Mouse (Mus musculus) stomach, embryonic 14.5 days (tissue): ENCODE results near the gene Sema3e. TPM values are rescaled to one million over a fixed set of nuclear protein-coding genes. Genes with fewer than 3 reads are reported as not detected.

Experiments used
- ATAC-seq: fragments of 200-750 bp; cut with Nextera tagmentation; 2 replicates; pipeline ENCODE4 v1.8.0; 2017; ENCODE audit warnings: low read depth, moderate TSS enrichment; ENCODE audit not compliant: insufficient number of reproducible peaks, insufficient read depth, low FRiP score
- H3K27ac ChIP-seq: fragments of 300-500 bp; sonication (generic); 2 replicates; pipeline ENCODE4 v1.5.1; 2014; ENCODE audit warnings: mild to moderate bottlenecking, low read length, moderate library complexity, mixed read lengths
- H3K27me3 ChIP-seq: fragments of 300-500 bp; sonication (generic); 2 replicates; pipeline ENCODE4 v1.6.1; 2014; ENCODE audit warnings: low read length, control low read depth, mixed read lengths; ENCODE audit not compliant: control insufficient read depth, insufficient read depth
- H3K36me3 ChIP-seq: fragments of 300-500 bp; sonication (generic); 2 replicates; pipeline ENCODE4 v1.6.1; 2014; ENCODE audit warnings: mild to moderate bottlenecking, control low read depth, low read length, moderate library complexity, mixed read lengths; ENCODE audit not compliant: control insufficient read depth, insufficient read depth
- H3K4me1 ChIP-seq: fragments of 300-500 bp; sonication (generic); 2 replicates; pipeline ENCODE4 v1.6.1; 2014; ENCODE audit warnings: low read length, control low read depth, mixed read lengths; ENCODE audit not compliant: control insufficient read depth, insufficient read depth
- H3K4me2 ChIP-seq: fragments of 300-500 bp; sonication (generic); replicated peaks from 2 replicates; pipeline ENCODE4 v1.6.1; 2014; ENCODE audit warnings: low read depth, low read length, control low read depth
- H3K4me3 ChIP-seq: fragments of 300-500 bp; sonication (generic); 2 replicates; pipeline ENCODE4 v1.5.1; 2014; ENCODE audit warnings: low read depth, low read length, control low read depth
- H3K9ac ChIP-seq: fragments of 300-500 bp; sonication (generic); replicated peaks from 2 replicates; pipeline ENCODE4 v1.6.1; 2014; ENCODE audit warnings: low read depth, mild to moderate bottlenecking, control low read depth, low read length, moderate library complexity, mixed read lengths
- H3K9me3 ChIP-seq: fragments of 300-500 bp; sonication (generic); 2 replicates; pipeline ENCODE4 v1.6.1; 2016; ENCODE audit warnings: low read depth, low read length, control low read depth; ENCODE audit not compliant: control insufficient read depth
- WGBS: fragments of 180-500 bp; shearing (Covaris S2); extraction: QIAGEN DNeasy Blood & Tissue Kit; methylation state at CpG from one replicate; pipeline ENCODE4 v1.1.7; 2014; 5-methylcytosine and 5-hydroxymethylcytosine counted together
- polyA plus RNA-seq: library from polyadenylated mRNA; unstranded; fragments of >200 nt; fragmentation: Nextera tagmentation; extraction: Ambion mirVana; gene quantifications from 2 replicates; pipeline ENCODE4 v1.2.1, GENCODE M21; 2014

The Sema3e gene
- polyA plus RNA-seq, 1 experiment from 2014 or later = 3.0 TPM

- no peak overlapping the region for H3K27ac ChIP-seq
- no peak overlapping the region for H3K9ac ChIP-seq
- H3K4me1 ChIP-seq = no peaks in the 10 kb centered on the region
- no peaks in the 10 kb centered on the region for H3K36me3 ChIP-seq
- ATAC-seq = no peak
- no peak overlapping the region for H3K4me3 ChIP-seq
- no peak overlapping the region for H3K4me2 ChIP-seq
- 84% methylated on average over 4 of the region's 4 CpGs for WGBS
- no peaks in the 10 kb centered on the region for H3K9me3 ChIP-seq
- H3K27me3 ChIP-seq = no peaks in the 10 kb centered on the region
Observed at GRCm38 (mm10) chr5:14090609-14090969, 65.5 kb downstream of the Sema3e start.

DNA sequence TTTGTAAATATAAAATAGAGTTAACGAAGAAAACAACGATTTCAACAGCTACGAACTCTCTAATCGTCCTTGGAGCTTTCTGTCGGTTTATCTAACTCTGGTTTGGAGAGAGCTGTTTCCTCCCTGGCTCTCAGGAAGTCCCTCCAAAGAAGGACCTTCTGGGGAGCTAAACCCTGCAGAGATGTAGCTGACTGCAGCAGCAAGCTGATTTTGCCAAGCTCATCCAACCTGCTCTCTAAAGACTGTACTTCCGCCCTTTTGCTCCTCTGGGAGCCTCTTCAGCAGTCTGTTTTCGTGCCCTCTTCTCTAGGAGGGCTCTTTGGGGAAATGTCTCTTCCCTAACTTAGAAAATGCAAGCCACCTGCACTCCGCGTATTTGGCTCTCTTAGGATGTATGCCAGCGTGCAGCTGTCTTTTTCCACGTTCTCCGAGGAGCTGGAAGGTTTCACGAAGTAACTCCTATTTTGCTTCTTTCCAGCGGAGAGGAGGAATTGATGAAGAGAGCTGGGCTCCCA lies 67.2 kb downstream of the Sema3e start:
- Histone ChIP-seq H3K4me1 (no peaks in the 10 kb centered on the region), H3K27me3 (no peaks in the 10 kb centered on the region), H3K27ac (no peak overlapping the region), H3K9ac (no peak overlapping the region), H3K9me3 (no peaks in the 10 kb centered on the region), H3K4me3 (no peak overlapping the region), H3K4me2 (no peak overlapping the region), H3K36me3 (no peaks in the 10 kb centered on the region)
- WGBS = 50% methylated on average over 14 of the region's 14 CpGs
- no peak for ATAC-seq

GRCm38 (mm10) chr5:14096196-14096595 lies 71.1 kb downstream of the Sema3e start:
- no peaks in the 10 kb centered on the region for H3K4me1 ChIP-seq
- whole genome bisulfite sequencing = 76% methylated on average over 1 of the region's 1 CpGs
- H3K9ac ChIP-seq = no peak overlapping the region
- H3K27ac ChIP-seq = no peak overlapping the region
- no peaks in the 10 kb centered on the region for H3K27me3 ChIP-seq
- H3K4me3 ChIP-seq = no peak overlapping the region
- ATAC-seq = no peak
- no peak overlapping the region for H3K4me2 ChIP-seq
- no peaks in the 10 kb centered on the region for H3K9me3 ChIP-seq
- no peaks in the 10 kb centered on the region for H3K36me3 ChIP-seq

DNA sequence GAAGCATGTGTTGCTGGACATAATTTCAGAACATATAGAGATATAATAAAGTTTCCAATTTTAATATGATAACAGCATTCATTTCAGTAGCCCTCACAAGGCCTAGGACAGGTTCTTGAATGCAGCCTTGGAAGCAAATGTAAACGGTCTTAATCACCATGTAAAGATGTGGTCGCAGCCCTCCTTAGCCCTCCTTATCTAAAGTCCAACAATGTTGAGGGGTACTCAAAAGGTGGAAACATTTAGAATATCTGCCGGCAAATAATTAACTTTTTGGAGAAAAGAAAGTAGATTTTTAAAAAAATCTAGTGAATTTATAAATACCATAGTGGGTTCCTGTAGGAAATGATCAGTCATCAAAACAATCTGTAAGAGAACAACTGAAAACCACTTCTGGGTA lies 73.6 kb downstream of the Sema3e start:
- Histone ChIP-seq H3K4me3 (no peak overlapping the region), H3K4me1 (no peaks in the 10 kb centered on the region), H3K4me2 (no peak overlapping the region), H3K9ac (no peak overlapping the region), H3K36me3 (no peaks in the 10 kb centered on the region), H3K9me3 (no peaks in the 10 kb centered on the region), H3K27ac (no peak overlapping the region), H3K27me3 (no peaks in the 10 kb centered on the region)
- ATAC-seq = no peak
- 56% methylated on average over 3 of the region's 3 CpGs for WGBS

GRCm38 (mm10) chr5:14107365-14107764 lies 82.3 kb downstream of the Sema3e start:
- no peaks in the 10 kb centered on the region for H3K27me3 ChIP-seq
- H3K36me3 ChIP-seq = no peaks in the 10 kb centered on the region
- no peak overlapping the region for H3K9ac ChIP-seq
- no peak for ATAC-seq
- no peak overlapping the region for H3K4me2 ChIP-seq
- H3K27ac ChIP-seq = no peak overlapping the region
- 66% methylated on average over 4 of the region's 4 CpGs for WGBS
- H3K4me1 ChIP-seq = no peaks in the 10 kb centered on the region
- H3K4me3 ChIP-seq = no peak overlapping the region
- no peaks in the 10 kb centered on the region for H3K9me3 ChIP-seq

GRCm38 (mm10) chr5:14109001-14109400 lies 83.9 kb downstream of the Sema3e start:
- Histone ChIP-seq H3K4me1 (no peaks in the 10 kb centered on the region), H3K4me2 (no peak overlapping the region), H3K9ac (no peak overlapping the region), H3K9me3 (no peaks in the 10 kb centered on the region), H3K36me3 (no peaks in the 10 kb centered on the region), H3K4me3 (no peak overlapping the region), H3K27ac (no peak overlapping the region), H3K27me3 (no peaks in the 10 kb centered on the region)
- 95% methylated on average over 4 of the region's 4 CpGs for WGBS
- no peak for ATAC-seq

DNA sequence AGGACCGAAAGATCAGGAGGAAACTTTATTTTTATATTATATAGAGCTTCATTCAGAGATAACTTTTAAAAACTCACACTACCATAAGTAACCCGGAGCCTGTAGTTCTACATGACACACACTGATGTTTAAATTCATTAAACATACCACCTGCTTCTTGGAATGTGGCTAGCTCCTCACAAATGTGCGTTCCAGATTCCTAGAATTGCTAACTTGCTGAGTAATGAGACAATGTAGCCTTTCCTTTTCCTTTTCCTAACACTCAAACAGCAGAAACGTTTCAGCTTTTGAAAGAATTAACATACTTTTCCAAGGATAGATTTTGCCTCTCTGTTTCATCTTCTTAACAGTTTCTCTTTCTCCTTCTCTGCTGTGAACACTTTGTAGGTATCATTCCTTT lies 86.3 kb downstream of the Sema3e start:
- no peak overlapping the region for H3K4me3 ChIP-seq
- ATAC-seq = no peak
- H3K4me2 ChIP-seq = no peak overlapping the region
- H3K9me3 ChIP-seq = no peaks in the 10 kb centered on the region
- H3K27me3 ChIP-seq = no peaks in the 10 kb centered on the region
- no peaks in the 10 kb centered on the region for H3K4me1 ChIP-seq
- H3K36me3 ChIP-seq = no peaks in the 10 kb centered on the region
- no peak overlapping the region for H3K27ac ChIP-seq
- H3K9ac ChIP-seq = no peak overlapping the region
- 43% methylated on average over 4 of the region's 4 CpGs for WGBS

DNA sequence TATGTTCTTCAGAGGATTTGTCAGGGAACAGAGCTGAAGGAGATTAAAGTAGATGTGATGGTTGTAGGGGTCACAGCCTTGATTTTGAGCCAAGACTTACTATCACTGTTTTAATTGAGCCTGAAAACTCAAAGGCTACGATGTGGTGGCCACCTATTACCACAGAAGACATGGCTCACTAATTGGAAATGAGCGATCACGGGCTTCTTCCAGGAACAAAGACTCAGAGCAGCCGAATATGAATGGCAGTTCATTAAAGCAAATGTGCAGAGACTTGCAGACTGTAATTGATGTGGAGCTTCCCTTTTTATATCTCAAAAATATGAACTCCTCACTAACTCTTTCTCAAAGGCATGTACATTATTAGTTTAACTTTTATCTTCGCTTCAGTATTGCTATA lies 96.8 kb downstream of the Sema3e start:
- Histone ChIP-seq H3K9me3 (no peaks in the 10 kb centered on the region), H3K27me3 (no peaks in the 10 kb centered on the region), H3K4me1 (no peaks in the 10 kb centered on the region), H3K9ac (no peak overlapping the region), H3K27ac (no peak overlapping the region), H3K4me2 (no peak overlapping the region), H3K4me3 (no peak overlapping the region), H3K36me3 (no peaks in the 10 kb centered on the region)
- 88% methylated on average over 5 of the region's 5 CpGs for WGBS
- no peak for ATAC-seq

- ATAC-seq = 0 out of 2 replicates have a peak, but pooled peaks have one; percentile 46
- Histone ChIP-seq H3K9me3 (no peaks in the 10 kb centered on the region), H3K27ac (no peak overlapping the region), H3K36me3 (no peaks in the 10 kb centered on the region), H3K9ac (no peak overlapping the region), H3K4me2 (no peak overlapping the region), H3K27me3 (no peaks in the 10 kb centered on the region), H3K4me3 (no peak overlapping the region), H3K4me1 (no peaks in the 10 kb centered on the region)
- 54% methylated on average over 1 of the region's 1 CpGs for WGBS
Observed at GRCm38 (mm10) chr5:14126591-14126990, 101.5 kb downstream of the Sema3e start.
